Mouse (Mus musculus): ENCODE results near the gene Tmem150a. TPM values are rescaled to one million over a fixed set of nuclear protein-coding genes. Genes with fewer than 3 reads are reported as not detected.
A peak's percentile ranks its signal among the peaks of the same experiment; 100 is the strongest.

Tmem150a gene
- polyA plus RNA-seq, 2 experiments = 39.0 to 43.6 TPM

DNA sequence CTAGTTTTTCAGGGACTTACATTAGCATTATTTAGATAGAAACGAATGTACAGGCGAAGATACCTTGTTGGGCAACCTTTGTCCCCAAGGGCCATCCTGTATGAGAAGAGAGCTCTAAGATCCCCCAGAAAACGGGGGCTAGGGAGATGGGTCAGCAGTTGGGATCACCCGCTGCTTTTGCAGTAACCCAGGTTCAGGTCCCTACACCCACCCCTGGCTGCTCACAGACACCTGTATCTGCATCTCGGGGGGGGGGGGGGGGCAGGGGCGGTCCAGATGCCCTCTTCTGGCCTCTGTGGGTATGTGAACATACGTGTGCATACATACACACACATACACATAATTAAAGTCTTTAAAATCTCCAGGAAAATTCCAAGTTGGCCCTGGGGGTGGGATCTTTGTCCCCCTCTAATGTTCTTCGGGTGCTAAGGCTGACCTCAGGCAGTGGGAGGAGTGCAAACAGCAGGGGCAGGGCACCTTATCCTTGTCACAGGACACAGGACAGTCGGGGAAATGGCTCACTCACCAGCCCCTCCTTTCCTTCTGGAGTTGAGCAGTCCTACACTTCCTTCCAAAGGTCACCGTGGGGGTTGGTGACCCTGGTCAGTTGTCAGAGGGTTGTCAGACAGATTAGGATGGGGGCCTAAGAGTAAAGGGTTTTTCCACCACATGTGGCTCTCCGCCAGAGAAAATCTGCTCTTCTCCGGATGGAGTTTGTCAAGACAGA lies 35.7 kb downstream of the Tmem150a start:
- Histone ChIP-seq H3K9me3 (ENCODE audit: control insufficient read depth, low read length) (no peaks in the 10 kb centered on the region), H3K27me3 (ENCODE audit: control insufficient read depth, insufficient read depth, low read length) (no peaks in the 10 kb centered on the region), H3K9ac (replicated peaks) (peak overlapping the region; percentile 99), H3K27ac (peak overlapping the region; percentile 99), H3K36me3 (replicated peaks; ENCODE audit: control insufficient read depth, insufficient read depth, low read depth) (peaks cover 18% of the 10 kb centered on the region), H3K4me1 (replicated peaks; ENCODE audit: control insufficient read depth in 2 of 2, insufficient read depth in 2 of 2, low read length in 1 of 2) (peaks cover 29 to 44% of the 10 kb centered on the region in 2 experiments), H3K4me2 (ENCODE audit: low read depth) (peak overlapping the region; percentile 79), H3K4me3 (ENCODE audit: insufficient read depth in 1 of 2, low read depth in 2 of 2, low read length in 2 of 2) (peak overlapping the region; percentile 91 to 97)
- whole genome bisulfite sequencing (ENCODE audit: insufficient replicate concordance) = under 1% methylated on average over 12 of the region's 12 CpGs
- DNase-seq (ENCODE audit: low read depth in 3 of 3, low spot score in 3 of 3) (peak in 2 of 3 experiments; percentile 58 to 62), ATAC-seq (ENCODE audit: insufficient read depth) (peak; percentile 60)
- no peak for TF ChIP-seq EP300 (IDR thresholded peaks at IDR 0.05; ENCODE audit: low read depth)
- peak; percentile 40 for TF ChIP-seq CTCF (IDR thresholded peaks at IDR 0.05; ENCODE audit: low read depth)

DNA sequence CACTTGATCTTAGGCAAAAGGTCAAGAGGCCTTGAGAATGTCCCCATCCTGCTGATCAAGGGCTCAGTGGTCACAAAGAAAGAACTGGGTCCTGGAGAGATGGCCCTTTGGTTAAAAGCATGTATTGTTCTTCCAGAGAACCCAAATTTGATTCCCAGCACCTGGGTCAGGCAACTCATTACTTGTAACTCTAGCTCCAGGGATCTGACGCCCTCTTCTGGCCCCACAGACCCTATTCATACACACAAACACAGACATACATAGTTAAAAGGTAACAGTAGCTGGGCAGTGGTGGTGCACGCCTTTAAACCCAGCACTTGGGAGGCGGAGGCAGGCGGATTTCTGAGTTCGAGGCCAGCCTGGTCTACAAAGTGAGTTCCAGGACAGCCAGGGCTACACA lies 37.1 kb downstream of the Tmem150a start:
- no peaks in the 10 kb centered on the region for H3K27me3 ChIP-seq (ENCODE audit: control insufficient read depth, insufficient read depth, low read length)
- DNase-seq (ENCODE audit: low read depth in 3 of 3, low spot score in 3 of 3) (no peak), ATAC-seq (ENCODE audit: insufficient read depth) (no peak)
- H3K27ac ChIP-seq = peak overlapping the region; percentile 31
- no peaks in the 10 kb centered on the region for H3K9me3 ChIP-seq (ENCODE audit: control insufficient read depth, low read length)
- H3K4me2 ChIP-seq (ENCODE audit: low read depth) = peak overlapping the region; percentile 79
- 85% methylated on average over 5 of the region's 5 CpGs for WGBS (ENCODE audit: insufficient replicate concordance)
- peaks cover 9% of the 10 kb centered on the region; the same call in 1 of the 2 replicates for H3K36me3 ChIP-seq (replicated peaks; ENCODE audit: control insufficient read depth, insufficient read depth, low read depth)
- H3K9ac ChIP-seq (replicated peaks) = peak overlapping the region; percentile 23; the same call in 1 of the 2 replicates
- H3K4me3 ChIP-seq (ENCODE audit: insufficient read depth in 1 of 2, low read depth in 2 of 2, low read length in 2 of 2) = peak overlapping the region in 1 of 2 experiments; percentile 91; a peak in 2 of 4 replicates
- H3K4me1 ChIP-seq (replicated peaks; ENCODE audit: control insufficient read depth in 2 of 2, insufficient read depth in 2 of 2, low read length in 1 of 2) = peaks cover 24 to 37% of the 10 kb centered on the region in 2 experiments
- peak; percentile 32; the same call in 1 of the 2 replicates for TF ChIP-seq CTCF (IDR thresholded peaks at IDR 0.05; ENCODE audit: low read depth)
- no peak for TF ChIP-seq EP300 (IDR thresholded peaks at IDR 0.05; ENCODE audit: low read depth)

DNA sequence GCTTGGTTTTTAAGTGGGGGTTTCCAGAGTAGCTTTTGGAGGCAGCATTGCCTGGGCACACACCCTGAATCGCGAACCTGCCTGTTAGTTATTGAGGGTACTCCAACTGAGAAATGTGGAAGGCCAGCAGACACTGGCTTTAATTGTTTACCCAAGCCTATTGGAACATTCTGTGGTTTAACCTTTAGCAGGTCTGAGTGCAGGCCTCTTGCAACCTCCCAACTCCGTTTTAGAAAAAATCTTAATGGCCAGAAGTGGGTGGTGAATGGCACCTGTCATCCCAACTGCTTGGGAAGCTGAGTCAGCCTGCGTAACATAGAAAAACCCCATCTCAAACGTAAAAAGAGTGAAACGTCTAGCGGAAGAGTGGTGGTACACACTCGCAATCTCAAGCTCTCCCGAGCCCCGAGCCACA lies 41.6 kb downstream of the Tmem150a start:
- Histone ChIP-seq H3K9me3 (ENCODE audit: control insufficient read depth, low read length) (no peaks in the 10 kb centered on the region), H3K4me2 (ENCODE audit: low read depth) (no peak overlapping the region), H3K4me1 (replicated peaks; ENCODE audit: control insufficient read depth in 2 of 2, insufficient read depth in 2 of 2, low read length in 1 of 2) (peaks cover 8 to 15% of the 10 kb centered on the region in 2 experiments), H3K27me3 (ENCODE audit: control insufficient read depth, insufficient read depth, low read length) (no peaks in the 10 kb centered on the region), H3K4me3 (ENCODE audit: insufficient read depth in 1 of 2, low read depth in 2 of 2, low read length in 2 of 2) (no peak overlapping the region), H3K27ac (no peak overlapping the region), H3K36me3 (replicated peaks; ENCODE audit: control insufficient read depth, insufficient read depth, low read depth) (peaks cover 2% of the 10 kb centered on the region; the same call in 1 of the 2 replicates), H3K9ac (replicated peaks) (no peak overlapping the region)
- ATAC-seq (ENCODE audit: insufficient read depth) = no peak
- 74% methylated on average over 10 of the region's 10 CpGs for WGBS (ENCODE audit: insufficient replicate concordance)
- no peak for DNase-seq (ENCODE audit: low read depth in 3 of 3, low spot score in 3 of 3)
- TF ChIP-seq CTCF (IDR thresholded peaks at IDR 0.05; ENCODE audit: low read depth) (no peak), EP300 (IDR thresholded peaks at IDR 0.05; ENCODE audit: low read depth) (no peak)

DNA sequence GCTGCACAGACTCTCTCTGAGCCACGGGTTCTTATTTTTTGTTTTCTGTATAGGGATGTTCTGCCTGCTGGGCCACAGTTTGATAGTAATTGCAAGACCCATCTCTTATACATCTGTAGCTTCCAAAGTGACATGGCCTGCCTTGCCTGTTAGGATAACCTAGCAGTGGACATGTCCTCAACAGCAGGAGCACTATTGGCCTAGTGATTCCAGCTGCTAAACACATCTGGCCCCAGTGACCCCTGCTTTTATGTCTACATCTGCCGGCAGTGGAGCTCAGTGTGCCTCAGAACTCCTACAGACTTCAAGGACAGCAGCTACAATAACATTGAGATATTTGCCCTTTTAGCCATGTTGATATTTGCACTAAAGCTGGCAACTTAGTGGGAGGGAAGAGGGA lies 44.7 kb downstream of the Tmem150a start:
- Histone ChIP-seq H3K27ac (no peak overlapping the region), H3K4me2 (ENCODE audit: low read depth) (no peak overlapping the region), H3K4me3 (ENCODE audit: insufficient read depth in 1 of 2, low read depth in 2 of 2, low read length in 2 of 2) (no peak overlapping the region), H3K36me3 (replicated peaks; ENCODE audit: control insufficient read depth, insufficient read depth, low read depth) (no peaks in the 10 kb centered on the region), H3K4me1 (replicated peaks; ENCODE audit: control insufficient read depth in 2 of 2, insufficient read depth in 2 of 2, low read length in 1 of 2) (peaks cover 0 to 7% of the 10 kb centered on the region in 2 experiments; a peak in 1 of 4 replicates), H3K9ac (replicated peaks) (no peak overlapping the region), H3K9me3 (ENCODE audit: control insufficient read depth, low read length) (no peaks in the 10 kb centered on the region), H3K27me3 (ENCODE audit: control insufficient read depth, insufficient read depth, low read length) (no peaks in the 10 kb centered on the region)
- no peak for ATAC-seq (ENCODE audit: insufficient read depth)
- no peak for DNase-seq (ENCODE audit: low read depth in 3 of 3, low spot score in 3 of 3)
- TF ChIP-seq CTCF (IDR thresholded peaks at IDR 0.05; ENCODE audit: low read depth) = no peak
- TF ChIP-seq EP300 (IDR thresholded peaks at IDR 0.05; ENCODE audit: low read depth) = no peak
- 67% methylated on average over 2 of the region's 2 CpGs for WGBS (ENCODE audit: insufficient replicate concordance)

DNA sequence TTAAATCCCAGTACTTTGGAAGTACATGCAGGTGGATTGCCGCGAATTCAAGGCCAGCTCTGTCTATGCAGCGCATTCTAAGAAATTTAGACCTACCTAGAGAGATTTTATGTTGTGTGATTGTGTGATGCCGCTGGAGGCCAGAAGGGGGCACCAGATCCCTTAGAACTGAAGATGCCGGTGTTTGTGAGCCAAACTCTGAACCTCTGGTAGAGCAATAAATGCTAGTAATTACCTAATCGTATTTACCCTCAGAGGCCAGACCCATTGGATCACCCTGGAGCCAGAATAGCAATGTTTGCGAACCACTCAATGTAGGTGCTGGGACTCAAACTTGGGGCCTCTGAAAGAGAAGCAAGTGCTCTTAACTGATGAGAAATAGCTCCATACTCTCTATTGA lies 46.6 kb downstream of the Tmem150a start:
- Histone ChIP-seq H3K4me1 (replicated peaks; ENCODE audit: control insufficient read depth in 2 of 2, insufficient read depth in 2 of 2, low read length in 1 of 2) (peaks cover 0 to 6% of the 10 kb centered on the region in 2 experiments; a peak in 1 of 4 replicates), H3K27me3 (ENCODE audit: control insufficient read depth, insufficient read depth, low read length) (no peaks in the 10 kb centered on the region), H3K36me3 (replicated peaks; ENCODE audit: control insufficient read depth, insufficient read depth, low read depth) (no peaks in the 10 kb centered on the region), H3K27ac (no peak overlapping the region), H3K4me3 (ENCODE audit: insufficient read depth in 1 of 2, low read depth in 2 of 2, low read length in 2 of 2) (no peak overlapping the region), H3K4me2 (ENCODE audit: low read depth) (no peak overlapping the region), H3K9ac (replicated peaks) (no peak overlapping the region), H3K9me3 (ENCODE audit: control insufficient read depth, low read length) (no peaks in the 10 kb centered on the region)
- no peak for TF ChIP-seq EP300 (IDR thresholded peaks at IDR 0.05; ENCODE audit: low read depth)
- TF ChIP-seq CTCF (IDR thresholded peaks at IDR 0.05; ENCODE audit: low read depth) = peak; percentile 88
- ATAC-seq (ENCODE audit: insufficient read depth) (peak; percentile 24; the same call in 1 of the 2 replicates), DNase-seq (ENCODE audit: low read depth in 3 of 3, low spot score in 3 of 3) (peak; percentile 59 to 65 (median 60))
- WGBS (ENCODE audit: insufficient replicate concordance) = 13% methylated on average over 7 of the region's 7 CpGs

Data from liver, embryonic 14.5 days (tissue).